Mouse (Mus musculus) embryonic fibroblast, embryonic 13.5 days (primary cell): ENCODE measurements at regions not wholly inside any gene's neighbourhood (a gene's known extent, or its start where the extent isn't known, plus 50 kb on each side); places are given as distances from the start of the nearest gene placed in this dataset.

Experiments used
- H3K27ac ChIP-seq: 2 replicates; pipeline ENCODE4 v1.5.1; 2012; ENCODE audit warnings: low read length, control low read depth, inconsistent platforms; ENCODE audit not compliant: insufficient read depth
- H3K4me1 ChIP-seq: 2 replicates; pipeline ENCODE4 v1.6.1; 2011; ENCODE audit warnings: low read length; ENCODE audit not compliant: control insufficient read depth, insufficient read depth
- H3K4me3 ChIP-seq: 2 replicates; pipeline ENCODE4 v1.5.1; 2011; ENCODE audit warnings: mild to moderate bottlenecking, control low read depth, low read length; ENCODE audit not compliant: insufficient read depth
- CTCF ChIP-seq: IDR thresholded peaks from 2 replicates; pipeline ENCODE4 v1.5.1; 2011; ENCODE audit warnings: mild to moderate bottlenecking, control low read depth, low read length, moderate library complexity, borderline replicate concordance; ENCODE audit not compliant: insufficient read depth
- POLR2A ChIP-seq: IDR thresholded peaks from 2 replicates; pipeline ENCODE4 v1.6.1; 2011; ENCODE audit warnings: low read depth, mild to moderate bottlenecking, control low read depth, low read length, moderate library complexity

DNA sequence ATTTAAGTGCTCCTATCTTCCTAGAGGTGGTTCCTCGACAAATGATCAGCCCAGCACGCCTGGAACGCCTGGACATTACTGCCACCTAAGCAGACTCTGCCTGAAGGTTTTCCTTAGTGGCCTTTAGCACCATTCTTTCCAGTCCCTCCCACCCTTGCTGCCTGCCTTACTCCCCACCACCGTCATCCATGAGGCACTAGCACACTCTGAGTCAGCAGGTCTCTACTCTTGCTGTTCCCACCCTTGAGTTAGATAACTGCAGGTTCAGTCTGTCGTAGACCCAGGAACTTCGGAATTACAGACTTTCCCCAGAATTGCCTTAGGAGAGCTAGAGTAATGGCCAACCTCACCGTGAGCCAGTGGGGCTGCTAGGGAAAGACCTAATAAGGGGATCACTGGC lies 67.4 kb upstream of the Sertad2 start:
- H3K4me3 ChIP-seq, result no peak overlapping the region
- no peak overlapping the region for H3K27ac ChIP-seq
- TF ChIP-seq CTCF (no peak), POLR2A (no peak)
- no peaks in the 10 kb centered on the region for H3K4me1 ChIP-seq

DNA sequence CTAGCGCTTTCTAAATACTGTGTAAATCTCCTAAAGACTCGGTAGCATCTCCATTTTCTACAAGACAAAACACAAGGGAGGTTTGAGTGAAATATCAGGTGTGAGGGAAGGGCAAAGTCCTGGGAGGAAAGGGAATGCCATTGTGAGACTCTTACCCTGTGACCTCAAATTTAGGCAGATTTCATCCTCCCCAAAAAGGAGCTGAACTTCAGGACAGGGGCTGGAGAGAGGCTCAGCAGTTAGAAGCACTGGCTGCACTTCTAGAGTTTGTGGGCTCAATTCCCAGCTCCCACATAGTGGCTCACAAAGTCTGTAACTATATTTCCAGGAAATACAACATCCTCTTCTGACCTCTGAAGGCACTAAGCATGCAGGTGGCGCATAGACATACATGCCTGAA lies 66.6 kb upstream of the Sertad2 start:
- Histone ChIP-seq H3K27ac (0 out of 2 replicates have a peak overlapping the region, but pooled peaks have one; percentile 94), H3K4me3 (no peak overlapping the region), H3K4me1 (no peaks in the 10 kb centered on the region)
- TF ChIP-seq CTCF (no peak), POLR2A (no peak)

DNA sequence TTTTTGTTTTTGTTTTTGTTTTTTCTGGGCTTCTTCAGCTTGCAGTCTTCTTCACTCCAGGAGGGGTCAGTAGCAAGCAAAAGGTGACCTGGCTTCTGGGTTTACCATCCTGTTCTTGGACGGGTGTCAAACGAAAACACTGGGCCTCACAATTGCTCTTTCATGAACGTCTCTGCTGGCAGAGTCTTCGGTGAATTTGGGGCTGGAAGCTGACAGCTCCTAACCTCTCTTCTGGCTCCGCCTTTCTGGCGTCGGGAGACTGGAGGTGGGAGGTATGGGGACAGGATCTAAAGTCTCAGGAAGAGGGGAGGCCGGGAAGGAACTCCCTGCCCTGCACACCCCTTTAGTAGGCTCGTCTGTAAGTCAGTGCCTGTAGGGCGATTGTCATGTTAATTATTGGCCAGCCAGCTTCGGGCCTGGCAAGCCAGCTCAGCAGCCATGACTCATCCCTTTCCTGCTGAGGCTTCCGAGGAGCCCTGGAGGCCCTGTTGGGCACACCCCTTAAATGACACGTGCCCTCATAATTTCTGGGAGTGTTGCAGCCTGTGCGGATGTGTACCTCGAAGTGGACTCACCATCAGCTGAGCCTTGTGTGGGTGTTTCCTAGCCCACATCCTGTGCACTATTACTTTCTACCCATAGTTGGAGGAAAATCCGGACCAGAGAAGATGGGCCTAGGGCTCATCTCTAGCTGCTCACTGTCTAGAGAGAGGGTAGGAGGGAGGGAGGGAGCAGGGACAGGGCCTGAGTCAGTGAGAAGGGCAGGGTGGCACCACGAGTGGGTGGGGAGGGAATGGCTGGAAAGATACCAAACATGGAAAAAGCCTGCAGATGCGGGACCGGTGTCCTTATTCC lies 65.6 kb upstream of the Sertad2 start:
- H3K4me3 ChIP-seq, result no peak overlapping the region
- peak overlapping the region; percentile 94 for H3K27ac ChIP-seq

DNA sequence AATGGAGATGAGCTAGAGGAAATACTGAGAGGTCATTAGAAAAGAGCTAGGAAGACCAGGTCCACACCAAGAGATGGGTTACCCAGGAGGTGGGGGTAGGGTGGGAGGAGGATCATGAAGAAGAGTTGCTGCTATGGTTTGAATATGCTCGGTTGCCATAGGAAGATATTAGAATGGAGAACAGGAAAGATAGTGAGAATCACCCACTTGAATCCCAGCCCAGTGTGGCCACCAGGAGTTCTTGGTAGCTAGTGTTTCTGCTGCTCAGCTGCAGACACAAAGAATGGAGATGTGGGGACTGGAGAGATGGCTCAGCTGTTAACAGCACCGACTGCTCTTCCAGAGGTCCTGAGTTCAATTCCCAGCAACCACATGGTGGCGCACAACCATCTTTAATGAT lies 62.4 kb upstream of the Sertad2 start:
- Histone ChIP-seq H3K27ac (no peak overlapping the region), H3K4me1 (no peaks in the 10 kb centered on the region), H3K4me3 (no peak overlapping the region)
- no peak for TF ChIP-seq POLR2A
- no peak for TF ChIP-seq CTCF

More for the DNA sequence above, 65.6 kb upstream of the Sertad2 start:
- no peaks in the 10 kb centered on the region for H3K4me1 ChIP-seq
- TF ChIP-seq POLR2A (peak; percentile 51; the same call in 1 of the 2 replicates), CTCF (no peak)

DNA sequence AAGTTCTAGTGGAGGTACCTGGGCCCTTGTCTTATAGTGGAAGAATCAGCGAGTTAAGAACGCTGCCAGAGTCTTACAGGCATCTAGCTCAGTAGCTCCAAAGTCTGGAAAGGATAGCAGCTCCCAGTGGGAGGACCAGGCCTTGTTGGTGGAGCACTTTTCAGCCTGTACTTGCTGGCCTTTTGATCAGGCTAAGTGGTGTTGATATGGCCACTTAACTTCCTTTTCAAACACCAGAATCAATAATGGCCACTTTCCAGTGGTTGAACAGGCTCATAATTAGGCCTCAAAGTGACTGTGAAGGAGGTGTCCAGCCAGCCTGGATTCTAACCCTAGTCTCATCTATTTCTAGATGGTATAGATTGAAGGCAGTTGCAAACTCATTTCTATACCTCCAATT lies 57.7 kb upstream of the Sertad2 start:
- no peak overlapping the region for H3K4me3 ChIP-seq
- no peaks in the 10 kb centered on the region for H3K4me1 ChIP-seq
- H3K27ac ChIP-seq, result no peak overlapping the region
- no peak for TF ChIP-seq CTCF
- no peak for TF ChIP-seq POLR2A
